Mouse (Mus musculus): ENCODE data around the gene Dop1b. TPM values are rescaled to one million over a fixed set of nuclear protein-coding genes. Genes with fewer than 3 reads are reported as not detected.

Gene Dop1b
- total and polyA plus RNA-seq, 2 experiments, result 12.1 to 30.3 TPM

DNA sequence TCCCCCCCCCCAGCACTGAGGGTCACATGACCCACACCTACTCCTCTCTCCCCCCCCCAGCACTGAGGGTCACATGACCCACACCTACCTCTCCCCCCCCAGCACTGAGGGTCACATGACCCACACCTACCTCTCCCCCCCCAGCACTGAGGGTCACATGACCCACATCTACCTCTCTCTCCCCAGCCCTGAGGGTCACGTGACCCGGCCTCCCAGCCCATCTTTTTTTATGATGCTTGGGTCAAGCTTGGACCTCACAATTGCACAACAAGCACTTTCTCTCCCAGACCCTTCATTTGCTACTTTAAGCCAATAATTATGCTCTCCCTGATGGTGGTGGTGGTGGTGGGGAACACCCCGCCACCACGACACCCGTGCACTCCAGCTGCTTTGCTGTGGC, 83.7 kb downstream of the Dop1b start:
- Histone ChIP-seq H3K79me2 (ENCODE audit: control insufficient read depth, insufficient read depth, low read length) (no peaks in the 10 kb centered on the region), H3K27ac (replicated peaks; ENCODE audit: insufficient read depth, low read depth, low read length) (no peak overlapping the region), H3K9ac (ENCODE audit: low read depth, low read length) (no peak overlapping the region), H3K27me3 (ENCODE audit: control insufficient read depth, insufficient read depth, low read length) (no peaks in the 10 kb centered on the region), H3K36me3 (ENCODE audit: control insufficient read depth, insufficient read depth, low read length) (peaks cover 2% of the 10 kb centered on the region; the same call in 1 of the 2 replicates), H3K4me3 (ENCODE audit: insufficient read depth, low read depth, low read length) (no peak overlapping the region), H3K4me1 (ENCODE audit: control insufficient read depth, insufficient read depth, low read length) (peaks cover 34% of the 10 kb centered on the region)
- 98% methylated on average over 5 of the region's 5 CpGs for WGBS
- TF ChIP-seq CTCF (IDR thresholded peaks at IDR 0.05; ENCODE audit: low read depth, low read length) (no peak), POLR2A (IDR thresholded peaks at IDR 0.05; ENCODE audit: extremely low read depth, insufficient read depth, low read length) (no peak)
- DNase-seq (ENCODE audit: extremely low read depth, low read depth, low spot score), result no peak

DNA sequence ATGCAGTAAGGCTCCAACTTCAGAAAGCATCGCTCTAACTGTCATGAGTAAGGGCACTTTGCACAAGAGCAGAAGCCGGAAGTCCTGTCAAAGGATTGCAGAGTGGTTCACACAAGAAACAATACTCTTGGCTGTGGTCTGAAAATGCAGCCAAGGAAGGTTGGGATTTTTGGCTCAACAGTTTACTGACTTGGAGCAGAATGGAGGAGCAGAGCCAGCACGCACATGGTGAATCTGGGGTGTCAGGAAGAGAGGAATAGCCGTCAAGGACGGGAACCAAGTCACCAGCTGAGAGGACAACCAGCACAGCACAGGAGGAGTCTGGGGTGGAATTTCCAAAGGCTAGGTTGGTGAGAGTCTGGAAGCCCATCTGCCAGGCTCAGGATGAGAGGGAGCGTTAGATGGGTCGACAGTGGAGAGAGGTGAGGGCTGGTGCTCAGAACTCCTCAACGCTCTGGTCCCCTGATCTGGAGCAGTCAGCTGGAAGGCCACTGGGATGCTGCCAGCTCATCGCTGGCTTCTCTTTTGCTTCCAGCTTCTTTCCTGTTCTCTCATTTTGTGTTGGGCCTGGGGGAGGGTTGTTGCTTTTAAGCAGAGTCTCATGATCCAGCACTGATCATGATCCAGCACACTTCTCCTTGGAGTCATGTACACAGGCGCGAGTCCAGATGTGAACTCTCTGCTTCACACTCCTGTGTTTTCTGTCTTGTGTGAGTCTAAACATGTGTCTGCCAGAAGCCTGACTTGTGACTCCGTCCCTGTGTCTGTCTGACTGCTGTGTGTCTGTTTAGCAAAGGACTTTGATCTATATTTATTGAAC, 85.5 kb downstream of the Dop1b start:
- Histone ChIP-seq H3K27ac (replicated peaks; ENCODE audit: insufficient read depth, low read depth, low read length) (peak overlapping the region; percentile 42), H3K79me2 (ENCODE audit: control insufficient read depth, insufficient read depth, low read length) (no peaks in the 10 kb centered on the region), H3K4me3 (ENCODE audit: insufficient read depth, low read depth, low read length) (no peak overlapping the region), H3K36me3 (ENCODE audit: control insufficient read depth, insufficient read depth, low read length) (0 out of 2 replicates have a peak, but pooled peaks cover 5% of the 10 kb centered on the region), H3K4me1 (ENCODE audit: control insufficient read depth, insufficient read depth, low read length) (peaks cover 32% of the 10 kb centered on the region), H3K27me3 (ENCODE audit: control insufficient read depth, insufficient read depth, low read length) (no peaks in the 10 kb centered on the region), H3K9ac (ENCODE audit: low read depth, low read length) (no peak overlapping the region)
- peak; percentile 79 for DNase-seq (ENCODE audit: extremely low read depth, low read depth, low spot score)
- WGBS, result 55% methylated on average over 12 of the region's 12 CpGs
- no peak for TF ChIP-seq POLR2A (IDR thresholded peaks at IDR 0.05; ENCODE audit: extremely low read depth, insufficient read depth, low read length)
- no peak for TF ChIP-seq CTCF (IDR thresholded peaks at IDR 0.05; ENCODE audit: low read depth, low read length)

DNA sequence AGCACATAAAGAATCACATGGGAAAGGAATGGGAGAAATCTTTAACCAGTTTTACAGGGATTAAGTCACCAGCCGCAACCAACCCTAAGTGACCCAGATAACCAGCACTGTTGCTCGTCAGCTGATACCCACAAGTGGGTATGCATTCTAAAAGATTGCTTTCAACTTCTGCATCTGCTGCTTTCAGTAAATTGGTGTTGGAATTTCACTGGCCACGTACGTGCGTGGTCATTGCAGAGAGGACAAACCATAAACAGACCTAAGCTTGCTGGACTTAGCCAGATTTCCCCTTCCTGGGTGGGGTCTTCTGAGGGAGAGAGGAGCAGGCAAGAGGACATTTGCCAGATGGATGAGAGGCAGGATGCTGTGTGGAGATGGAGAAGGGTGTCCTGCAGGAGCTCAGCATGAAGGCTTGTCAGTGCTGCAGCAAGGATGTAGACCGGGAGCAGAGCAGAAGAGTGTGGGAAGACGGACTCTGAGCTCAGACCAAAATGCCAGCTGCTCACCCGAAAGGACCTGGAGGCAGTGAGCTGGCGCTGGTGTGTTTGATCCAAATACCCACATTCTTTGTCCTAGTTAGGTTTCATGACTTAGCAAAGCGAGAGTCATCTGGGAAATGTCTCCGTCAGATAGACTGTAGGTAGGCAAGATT, 86.3 kb downstream of the Dop1b start:
- TF ChIP-seq POLR2A (IDR thresholded peaks at IDR 0.05; ENCODE audit: extremely low read depth, insufficient read depth, low read length), result no peak
- TF ChIP-seq CTCF (IDR thresholded peaks at IDR 0.05; ENCODE audit: low read depth, low read length), result no peak
- Histone ChIP-seq H3K27me3 (ENCODE audit: control insufficient read depth, insufficient read depth, low read length) (no peaks in the 10 kb centered on the region), H3K9ac (ENCODE audit: low read depth, low read length) (no peak overlapping the region), H3K79me2 (ENCODE audit: control insufficient read depth, insufficient read depth, low read length) (no peaks in the 10 kb centered on the region), H3K27ac (replicated peaks; ENCODE audit: insufficient read depth, low read depth, low read length) (peak overlapping the region; percentile 42), H3K36me3 (ENCODE audit: control insufficient read depth, insufficient read depth, low read length) (0 out of 2 replicates have a peak, but pooled peaks cover 5% of the 10 kb centered on the region), H3K4me3 (ENCODE audit: insufficient read depth, low read depth, low read length) (no peak overlapping the region), H3K4me1 (ENCODE audit: control insufficient read depth, insufficient read depth, low read length) (peaks cover 25% of the 10 kb centered on the region)
- 34% methylated on average over 11 of the region's 11 CpGs for WGBS
- DNase-seq (ENCODE audit: extremely low read depth, low read depth, low spot score), result peak; percentile 76

DNA sequence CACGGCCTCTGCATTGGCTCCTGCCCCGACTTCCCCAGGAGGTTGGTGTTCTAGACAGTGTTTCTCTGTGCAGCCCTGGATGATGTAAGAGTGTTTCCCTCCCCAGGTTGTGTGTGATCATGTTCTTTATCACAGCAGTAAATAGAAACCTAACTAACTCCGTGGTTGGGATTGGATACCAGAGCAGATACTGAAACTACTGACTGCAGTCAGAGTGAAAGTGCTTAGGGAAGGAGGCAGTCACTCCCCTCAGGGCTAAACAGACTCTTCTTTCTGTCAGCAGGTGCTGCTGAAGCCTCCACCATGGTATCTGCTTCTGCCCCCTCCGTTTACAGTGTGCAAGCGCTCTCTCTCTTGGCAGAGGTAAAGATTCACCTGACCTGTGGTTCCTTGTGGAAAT, 86.9 kb downstream of the Dop1b start:
- 34% methylated on average over 5 of the region's 5 CpGs for WGBS
- DNase-seq (ENCODE audit: extremely low read depth, low read depth, low spot score), result peak; percentile 56
- H3K9ac ChIP-seq (ENCODE audit: low read depth, low read length), result no peak overlapping the region
- 0 out of 2 replicates have a peak, but pooled peaks cover 5% of the 10 kb centered on the region for H3K36me3 ChIP-seq (ENCODE audit: control insufficient read depth, insufficient read depth, low read length)
- H3K27ac ChIP-seq (replicated peaks; ENCODE audit: insufficient read depth, low read depth, low read length), result peak overlapping the region; percentile 42; the same call in 1 of the 2 replicates
- peaks cover 23% of the 10 kb centered on the region for H3K4me1 ChIP-seq (ENCODE audit: control insufficient read depth, insufficient read depth, low read length)
- no peak overlapping the region for H3K4me3 ChIP-seq (ENCODE audit: insufficient read depth, low read depth, low read length)
- TF ChIP-seq POLR2A (IDR thresholded peaks at IDR 0.05; ENCODE audit: extremely low read depth, insufficient read depth, low read length) (no peak), CTCF (IDR thresholded peaks at IDR 0.05; ENCODE audit: low read depth, low read length) (no peak)
- H3K27me3 ChIP-seq (ENCODE audit: control insufficient read depth, insufficient read depth, low read length), result no peaks in the 10 kb centered on the region
- H3K79me2 ChIP-seq (ENCODE audit: control insufficient read depth, insufficient read depth, low read length), result no peaks in the 10 kb centered on the region

DNA sequence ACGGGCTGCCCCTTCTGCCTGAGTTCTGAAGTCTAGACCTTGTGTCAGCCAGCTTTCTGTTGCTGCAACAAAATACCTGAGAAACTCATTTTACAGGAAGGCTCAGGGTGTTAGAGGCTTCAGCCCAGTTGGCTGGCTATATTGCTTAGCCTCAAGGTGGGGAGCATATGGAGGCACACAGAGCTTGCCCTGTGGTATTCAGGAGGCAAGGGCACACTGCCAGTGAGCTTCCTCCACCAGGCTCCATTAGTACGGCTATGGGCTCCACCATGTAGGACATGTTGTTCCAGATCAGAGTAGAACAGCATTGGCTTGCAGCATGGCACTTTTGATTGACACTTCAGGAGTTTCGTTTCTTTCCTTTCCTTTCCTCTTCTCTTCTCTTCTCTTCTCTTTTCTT, 87.4 kb downstream of the Dop1b start:
- H3K27ac ChIP-seq (replicated peaks; ENCODE audit: insufficient read depth, low read depth, low read length), result peak overlapping the region; percentile 3; the same call in 1 of the 2 replicates
- no peak overlapping the region for H3K9ac ChIP-seq (ENCODE audit: low read depth, low read length)
- no peaks in the 10 kb centered on the region for H3K79me2 ChIP-seq (ENCODE audit: control insufficient read depth, insufficient read depth, low read length)
- no peak for DNase-seq (ENCODE audit: extremely low read depth, low read depth, low spot score)
- H3K4me1 ChIP-seq (ENCODE audit: control insufficient read depth, insufficient read depth, low read length), result peaks cover 23% of the 10 kb centered on the region
- no peaks in the 10 kb centered on the region for H3K27me3 ChIP-seq (ENCODE audit: control insufficient read depth, insufficient read depth, low read length)
- H3K36me3 ChIP-seq (ENCODE audit: control insufficient read depth, insufficient read depth, low read length), result 0 out of 2 replicates have a peak, but pooled peaks cover 5% of the 10 kb centered on the region
- TF ChIP-seq POLR2A (IDR thresholded peaks at IDR 0.05; ENCODE audit: extremely low read depth, insufficient read depth, low read length), result no peak
- no peak for TF ChIP-seq CTCF (IDR thresholded peaks at IDR 0.05; ENCODE audit: low read depth, low read length)
- no peak overlapping the region for H3K4me3 ChIP-seq (ENCODE audit: insufficient read depth, low read depth, low read length)
- WGBS, result 77% methylated on average over 3 of the region's 3 CpGs
